Mouse (Mus musculus): ENCODE results near the gene Olfr906.

Gene Olfr906

GRCm38 (mm10) chr9:38486785-38487184, at the start of gene Olfr906:
TSS of gene Olfr906 (plus strand) at chr9:38487085.
- DNase-seq, result no peak

- no peak for DNase-seq
Measured at GRCm38 (mm10) chr9:38447352-38447751, 39.5 kb upstream of the Olfr906 start, which contains the start of gene Olfr902. TSS of gene Olfr902 (plus strand) at chr9:38447652.

GRCm38 (mm10) chr9:38462844-38463243, 24.0 kb upstream of the Olfr906 start, which contains the start of gene Olfr904:
TSS of gene Olfr904 (plus strand) at chr9:38463144.
- no peak for DNase-seq

- no peak for DNase-seq
Measured at GRCm38 (mm10) chr9:38470807-38471206, 16.1 kb upstream of the Olfr906 start, which contains the start of gene Olfr905. TSS of gene Olfr905 (plus strand) at chr9:38471107.

GRCm38 (mm10) chr9:38495501-38495900, 8.6 kb downstream of the Olfr906 start, which contains the start of gene Olfr907:
TSS of gene Olfr907 (plus strand) at chr9:38495801.
- no peak for DNase-seq

GRCm38 (mm10) chr9:38512353-38512752, 25.5 kb downstream of the Olfr906 start:
- no peak for DNase-seq

- no peak for DNase-seq
Measured at GRCm38 (mm10) chr9:38521280-38521679, 34.4 kb downstream of the Olfr906 start, which contains the start of gene Olfr911-ps1. TSS of gene Olfr911-ps1 (plus strand) at chr9:38521580.

GRCm38 (mm10) chr9:38537549-38537948, 50.7 kb downstream of the Olfr906 start, which contains the start of gene Olfr910:
TSS of gene Olfr910 (plus strand) at chr9:38537849.
- DNase-seq, result no peak
